Mouse (Mus musculus) hindbrain, embryonic 12.5 days (tissue): ENCODE measurements around the gene Mfsd2a. TPM values are rescaled to one million over a fixed set of nuclear protein-coding genes. Genes with fewer than 3 reads are reported as not detected.
"Not testable (repeated sequence)": the region's sequence is repeated elsewhere in the genome, so short reads cannot be mapped to it uniquely, and the experiment has no call there.

Experiments used
- ATAC-seq: fragments of 200-750 bp; cut with Nextera tagmentation; 2 replicates; pipeline ENCODE4 v1.8.0; 2017; ENCODE audit warnings: moderate TSS enrichment; ENCODE audit not compliant: low FRiP score
- H3K27ac ChIP-seq: fragments of 300-500 bp; sonication (generic); 2 replicates; pipeline ENCODE4 v1.5.1; 2016; ENCODE audit warnings: mild to moderate bottlenecking
- H3K27me3 ChIP-seq: fragments of 300-500 bp; sonication (generic); 2 replicates; pipeline ENCODE4 v1.6.1; 2016; ENCODE audit warnings: mild to moderate bottlenecking
- H3K36me3 ChIP-seq: fragments of 300-500 bp; sonication (generic); 2 replicates; pipeline ENCODE4 v1.6.1; 2016; ENCODE audit warnings: mild to moderate bottlenecking
- H3K4me1 ChIP-seq: fragments of 300-500 bp; sonication (generic); 2 replicates; pipeline ENCODE4 v1.6.1; 2016
- H3K4me2 ChIP-seq: fragments of 300-500 bp; sonication (generic); replicated peaks from 2 replicates; pipeline ENCODE4 v1.6.1; 2016; ENCODE audit warnings: mild to moderate bottlenecking
- H3K4me3 ChIP-seq: fragments of 300-500 bp; sonication (generic); 2 replicates; pipeline ENCODE4 v1.5.1; 2016; ENCODE audit warnings: mild to moderate bottlenecking
- H3K9ac ChIP-seq: fragments of 300-500 bp; sonication (generic); 2 replicates; pipeline ENCODE4 v1.6.1; 2016; ENCODE audit warnings: mild to moderate bottlenecking, moderate library complexity
- H3K9me3 ChIP-seq: fragments of 300-500 bp; sonication (generic); replicated peaks from 2 replicates; pipeline ENCODE4 v1.6.1; 2016; ENCODE audit warnings: mild to moderate bottlenecking
- whole genome bisulfite sequencing: fragments of 180-500 bp; shearing (Covaris S2); methylation state at CpG from one replicate; pipeline ENCODE4 v1.1.7; 2016; 5-methylcytosine and 5-hydroxymethylcytosine counted together
- polyA plus RNA-seq: library from polyadenylated mRNA; unstranded; fragments of >200 nt; fragmentation: Nextera tagmentation; extraction: Ambion mirVana; gene quantifications from 2 replicates; pipeline ENCODE4 v1.2.1, GENCODE M21; 2016

Gene Mfsd2a
- polyA plus RNA-seq, 1 experiment from 2014 or later = 28.7 TPM

DNA sequence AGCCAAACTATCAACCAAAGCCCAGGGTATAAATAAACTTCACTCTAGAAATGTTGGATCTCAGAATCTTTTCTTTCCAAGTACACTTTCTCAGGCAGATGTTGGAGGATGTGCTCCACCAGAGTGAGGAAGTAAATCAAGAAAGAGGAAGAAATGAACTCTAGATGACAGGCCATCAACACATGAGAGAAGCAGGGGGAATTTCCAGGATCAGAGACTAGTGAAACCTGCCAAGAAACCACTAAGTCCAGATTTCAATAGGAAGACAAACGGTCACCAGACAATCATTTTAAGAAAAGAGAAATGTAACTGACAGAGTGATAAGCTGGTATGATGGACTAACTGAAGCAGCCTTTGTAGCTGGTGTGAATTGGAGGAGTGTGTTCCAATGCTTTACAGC, 30.2 kb upstream of the Mfsd2a start:
- Histone ChIP-seq H3K27me3 (no peaks in the 10 kb centered on the region), H3K4me3 (no peak overlapping the region), H3K27ac (no peak overlapping the region), H3K4me1 (peaks cover 4% of the 10 kb centered on the region; the same call in 1 of the 2 replicates), H3K9me3 (no peaks in the 10 kb centered on the region; the same call in 1 of the 2 replicates), H3K9ac (no peak overlapping the region), H3K36me3 (no peaks in the 10 kb centered on the region), H3K4me2 (no peak overlapping the region)
- no peak for ATAC-seq
- 79% methylated on average over 1 of the region's 1 CpGs for WGBS

DNA sequence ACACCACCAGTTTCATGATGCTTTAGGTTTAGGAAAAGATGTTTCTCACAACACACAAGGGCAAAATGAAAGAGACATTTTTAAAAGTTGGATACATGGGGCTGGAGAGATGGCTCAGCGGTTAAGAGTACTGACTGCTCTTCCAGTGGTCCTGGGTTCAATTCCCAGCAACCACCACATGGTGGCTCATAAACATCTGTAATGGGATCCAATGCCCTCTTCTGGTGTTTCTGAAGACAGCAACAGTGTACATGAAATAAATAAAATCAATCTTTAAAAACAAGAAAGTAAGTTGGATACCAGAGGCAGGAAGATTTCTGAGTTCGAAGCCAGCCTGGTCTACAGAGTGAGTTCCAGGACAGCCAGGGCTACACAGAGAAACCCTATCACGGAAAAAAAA, 27.0 kb upstream of the Mfsd2a start:
- WGBS = 41% methylated on average over 3 of the region's 3 CpGs
- not testable (repeated sequence) for H3K36me3 ChIP-seq, ATAC-seq, H3K27ac ChIP-seq, H3K4me2 ChIP-seq, H3K4me3 ChIP-seq, H3K9ac ChIP-seq, H3K4me1 ChIP-seq, H3K9me3 ChIP-seq
- H3K27me3 ChIP-seq = peaks cover 16% of the 10 kb centered on the region

DNA sequence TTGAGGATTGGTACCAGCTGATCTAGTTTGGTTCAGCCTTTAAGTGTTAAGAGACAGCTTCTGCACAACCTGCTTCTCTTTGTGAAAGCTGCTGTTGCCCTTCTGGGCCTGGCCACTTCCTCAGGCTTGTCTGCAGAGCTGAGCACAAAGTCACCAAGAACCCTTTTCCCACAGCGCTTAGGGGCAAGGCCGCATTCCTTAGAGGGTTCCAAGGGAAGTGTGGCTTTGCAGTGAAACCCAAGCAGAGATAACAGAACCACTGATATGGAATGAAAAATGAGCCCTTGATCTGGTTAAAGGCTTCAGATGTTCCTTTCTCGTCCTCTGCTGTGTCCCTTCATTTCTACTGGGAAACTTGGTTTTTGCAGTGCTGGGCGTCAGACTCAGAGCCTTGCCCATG, 26.4 kb upstream of the Mfsd2a start:
- Histone ChIP-seq H3K27ac (no peak overlapping the region), H3K27me3 (peaks cover 17% of the 10 kb centered on the region), H3K4me1 (0 out of 2 replicates have a peak, but pooled peaks cover 6% of the 10 kb centered on the region), H3K36me3 (no peaks in the 10 kb centered on the region), H3K9me3 (no peaks in the 10 kb centered on the region; the same call in 1 of the 2 replicates), H3K9ac (no peak overlapping the region), H3K4me2 (no peak overlapping the region), H3K4me3 (no peak overlapping the region)
- WGBS = 87% methylated on average over 4 of the region's 4 CpGs
- no peak for ATAC-seq

DNA sequence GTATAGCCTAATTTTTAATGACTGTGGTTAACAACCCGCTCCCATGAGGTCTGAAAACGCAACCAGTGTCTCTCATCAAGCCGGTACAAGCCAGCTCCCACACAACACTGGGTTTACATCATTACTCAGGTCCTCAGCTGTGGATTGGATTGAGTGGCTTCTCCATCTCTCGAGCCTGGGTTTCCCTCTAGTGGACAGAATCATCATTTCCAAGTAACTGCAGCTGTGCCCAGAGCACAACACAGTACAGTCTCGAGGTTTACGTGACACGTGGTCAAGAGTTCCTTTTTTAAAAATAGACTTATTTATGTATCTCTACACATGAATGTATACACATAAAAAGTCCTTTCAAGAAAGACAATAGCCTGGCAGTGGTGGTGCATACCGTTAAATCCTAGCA, 24.1 kb upstream of the Mfsd2a start:
- Histone ChIP-seq H3K27me3 (peaks cover 22% of the 10 kb centered on the region), H3K36me3 (no peaks in the 10 kb centered on the region), H3K9me3 (no peaks in the 10 kb centered on the region), H3K9ac (no peak overlapping the region), H3K4me2 (no peak overlapping the region), H3K4me3 (no peak overlapping the region), H3K4me1 (0 out of 2 replicates have a peak, but pooled peaks cover 6% of the 10 kb centered on the region), H3K27ac (no peak overlapping the region)
- ATAC-seq = peak; percentile 87
- 43% methylated on average over 8 of the region's 8 CpGs for WGBS

DNA sequence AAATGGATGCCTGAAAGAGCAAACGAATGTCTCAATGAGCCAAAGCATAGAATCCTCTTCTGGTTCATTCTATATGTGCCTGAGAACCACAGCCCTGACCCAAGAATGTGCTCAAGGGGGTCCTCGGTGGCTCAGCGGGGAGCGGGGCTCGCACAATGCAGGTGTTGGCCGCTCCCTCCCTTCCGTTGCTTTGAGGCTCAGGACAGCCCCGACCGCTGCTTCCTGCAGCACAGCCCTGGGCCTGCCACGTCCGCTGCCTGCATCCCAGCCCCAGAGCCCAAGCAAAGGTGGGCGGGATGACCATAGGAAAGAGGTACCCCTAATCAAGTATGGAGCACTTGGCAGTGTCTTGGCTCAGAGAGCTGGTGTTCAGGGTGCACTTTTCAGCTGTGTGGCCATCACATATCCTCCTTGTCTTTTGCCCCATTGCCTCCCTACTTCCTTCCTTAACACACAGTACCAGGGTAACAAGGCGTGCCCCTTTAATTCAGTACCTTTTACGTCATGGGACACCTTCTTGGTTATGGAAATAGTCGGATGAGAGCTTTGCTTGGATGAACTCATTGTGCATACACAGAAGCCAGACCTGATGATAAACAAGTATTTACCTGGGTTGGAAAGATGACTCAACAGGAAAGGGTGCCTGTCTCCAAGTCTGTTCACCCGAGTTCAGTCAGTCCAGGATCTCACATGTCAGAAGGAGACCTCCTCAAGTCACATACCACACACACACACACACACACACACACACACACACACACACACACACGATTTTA, 22.7 kb upstream of the Mfsd2a start:
- Histone ChIP-seq H3K4me1 (0 out of 2 replicates have a peak, but pooled peaks cover 6% of the 10 kb centered on the region), H3K27ac (no peak overlapping the region), H3K27me3 (peaks cover 22% of the 10 kb centered on the region), H3K36me3 (no peaks in the 10 kb centered on the region), H3K9ac (no peak overlapping the region), H3K9me3 (no peaks in the 10 kb centered on the region), H3K4me3 (no peak overlapping the region), H3K4me2 (peak overlapping the region; percentile 39)
- no peak for ATAC-seq
- 28% methylated on average over 17 of the region's 17 CpGs for WGBS

DNA sequence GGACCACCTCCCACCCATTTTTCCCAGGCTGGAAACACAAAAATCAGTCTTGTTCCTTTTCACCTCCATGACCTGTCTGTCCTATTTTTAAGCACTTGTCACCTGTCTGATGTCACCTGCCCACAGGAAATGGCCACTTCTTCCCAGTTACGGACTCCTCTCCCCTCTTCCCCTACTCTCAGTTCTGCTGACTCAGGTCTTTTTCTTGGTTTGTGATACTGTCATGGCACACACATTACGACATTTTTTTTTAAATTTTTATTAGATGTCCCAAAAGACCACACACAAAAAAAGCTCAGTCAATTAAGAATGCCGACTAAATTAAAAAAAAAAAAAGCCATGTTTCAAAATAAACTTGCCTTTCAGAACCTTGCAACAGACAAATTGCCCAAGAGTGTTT, 21.5 kb upstream of the Mfsd2a start:
- WGBS = 73% methylated on average over 3 of the region's 3 CpGs
- no peaks in the 10 kb centered on the region for H3K9me3 ChIP-seq
- no peak for ATAC-seq
- H3K27me3 ChIP-seq = peaks cover 22% of the 10 kb centered on the region
- H3K27ac ChIP-seq = no peak overlapping the region
- 0 out of 2 replicates have a peak, but pooled peaks cover 6% of the 10 kb centered on the region for H3K4me1 ChIP-seq
- no peak overlapping the region for H3K9ac ChIP-seq
- no peak overlapping the region for H3K4me3 ChIP-seq
- no peak overlapping the region for H3K4me2 ChIP-seq
- no peaks in the 10 kb centered on the region for H3K36me3 ChIP-seq

DNA sequence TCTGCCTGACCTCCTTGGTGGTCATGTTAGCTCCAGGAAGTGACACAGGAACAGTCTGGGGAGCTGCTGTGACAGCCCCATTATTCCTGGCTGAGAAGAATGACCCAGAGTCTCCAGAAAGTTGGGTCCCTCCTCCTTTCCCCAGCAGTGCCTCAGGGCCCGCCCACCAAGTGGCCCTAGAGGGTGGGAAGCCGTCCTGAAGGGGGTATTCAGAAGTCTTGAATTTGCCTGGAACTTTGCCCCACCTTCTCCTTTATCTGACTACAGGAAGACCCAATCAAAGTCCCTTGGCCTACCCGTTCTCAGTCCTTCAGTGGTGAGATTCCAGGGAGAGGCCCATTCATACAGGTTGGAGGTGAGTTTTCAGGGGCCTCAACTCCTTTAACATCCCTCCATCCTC, 20.9 kb upstream of the Mfsd2a start:
- 26% methylated on average over 3 of the region's 3 CpGs for WGBS
- ATAC-seq = no peak

DNA sequence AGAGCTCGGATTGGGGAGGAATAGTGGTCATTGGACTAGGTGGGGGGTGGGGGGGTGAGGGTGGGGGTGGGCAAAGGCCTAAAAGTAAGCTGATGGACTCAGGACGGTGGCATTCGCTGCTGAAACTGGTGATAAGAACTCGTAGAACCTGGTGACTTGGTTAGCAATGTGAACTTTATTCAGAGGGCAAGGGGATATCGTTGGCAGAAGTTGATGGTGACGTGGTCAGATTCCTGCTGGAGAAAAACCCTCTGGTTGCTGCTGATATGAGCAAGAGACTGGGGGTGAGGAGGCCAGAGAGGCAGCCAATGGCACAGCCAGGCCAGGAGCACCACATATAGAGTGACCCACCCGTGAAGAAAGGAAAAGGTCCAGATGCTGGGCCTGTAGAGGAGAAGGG, 20.2 kb upstream of the Mfsd2a start:
- 88% methylated on average over 7 of the region's 7 CpGs for WGBS
- H3K4me1 ChIP-seq = 0 out of 2 replicates have a peak, but pooled peaks cover 6% of the 10 kb centered on the region
- no peak overlapping the region for H3K4me2 ChIP-seq
- no peak overlapping the region for H3K27ac ChIP-seq
- peaks cover 22% of the 10 kb centered on the region for H3K27me3 ChIP-seq
- no peak overlapping the region for H3K9ac ChIP-seq
- no peaks in the 10 kb centered on the region for H3K9me3 ChIP-seq
- no peaks in the 10 kb centered on the region for H3K36me3 ChIP-seq
- H3K4me3 ChIP-seq = no peak overlapping the region
- no peak for ATAC-seq

More for the DNA sequence above, 20.9 kb upstream of the Mfsd2a start:
- H3K27me3 ChIP-seq = peaks cover 22% of the 10 kb centered on the region
- H3K4me2 ChIP-seq = no peak overlapping the region
- 0 out of 2 replicates have a peak, but pooled peaks cover 6% of the 10 kb centered on the region for H3K4me1 ChIP-seq
- no peak overlapping the region for H3K4me3 ChIP-seq
- H3K9me3 ChIP-seq = no peaks in the 10 kb centered on the region
- no peak overlapping the region for H3K9ac ChIP-seq
- no peaks in the 10 kb centered on the region for H3K36me3 ChIP-seq
- no peak overlapping the region for H3K27ac ChIP-seq

DNA sequence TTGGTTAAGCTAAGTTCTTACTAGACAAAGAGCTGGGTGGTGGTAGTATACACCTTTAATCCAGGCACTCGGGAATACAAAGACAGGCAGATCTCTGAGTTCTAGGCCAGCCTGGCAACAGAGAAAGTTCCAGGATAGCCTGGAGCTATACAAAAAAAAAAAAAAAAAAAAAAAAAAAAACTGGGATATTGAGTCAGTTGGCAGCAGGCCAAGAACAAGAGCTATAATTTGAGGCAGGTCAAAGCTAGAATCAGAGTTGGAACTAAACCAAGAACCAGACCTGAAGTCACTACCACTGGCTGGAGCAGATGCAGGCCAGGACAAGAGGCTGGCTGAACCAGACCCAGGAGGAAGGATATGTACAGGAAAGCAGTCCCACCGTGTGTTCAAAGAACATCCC, 19.7 kb upstream of the Mfsd2a start:
- no peak overlapping the region for H3K4me3 ChIP-seq
- peaks cover 22% of the 10 kb centered on the region for H3K27me3 ChIP-seq
- H3K4me2 ChIP-seq = no peak overlapping the region
- H3K27ac ChIP-seq = no peak overlapping the region
- H3K9ac ChIP-seq = no peak overlapping the region
- H3K36me3 ChIP-seq = no peaks in the 10 kb centered on the region
- 0 out of 2 replicates have a peak, but pooled peaks cover 6% of the 10 kb centered on the region for H3K4me1 ChIP-seq
- WGBS = 87% methylated on average over 2 of the region's 2 CpGs
- ATAC-seq = no peak
- no peaks in the 10 kb centered on the region for H3K9me3 ChIP-seq

DNA sequence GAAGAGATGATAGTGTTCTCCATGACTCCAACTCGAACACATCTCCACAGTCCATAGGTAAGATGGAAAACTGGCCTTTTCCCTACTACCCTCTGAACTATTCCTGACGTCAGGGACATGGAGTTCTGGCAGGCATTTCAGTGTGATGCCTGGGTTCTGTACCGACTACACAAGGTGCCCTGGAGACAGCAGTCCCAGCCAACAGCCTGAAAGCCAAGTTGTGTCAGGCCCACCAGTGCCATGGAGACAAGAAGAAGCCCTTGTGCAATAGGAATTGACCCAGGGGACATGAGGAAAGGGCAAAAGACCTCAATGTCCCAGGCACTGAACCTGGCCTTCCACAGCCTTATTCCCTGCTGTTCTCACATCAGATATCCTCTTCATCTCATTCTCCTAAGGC, 18.8 kb upstream of the Mfsd2a start:
- no peak for ATAC-seq
- 84% methylated on average over 3 of the region's 3 CpGs for WGBS
- H3K9ac ChIP-seq = no peak overlapping the region
- H3K27me3 ChIP-seq = peaks cover 22% of the 10 kb centered on the region
- no peak overlapping the region for H3K27ac ChIP-seq
- H3K36me3 ChIP-seq = no peaks in the 10 kb centered on the region
- H3K4me2 ChIP-seq = no peak overlapping the region
- 0 out of 2 replicates have a peak, but pooled peaks cover 6% of the 10 kb centered on the region for H3K4me1 ChIP-seq
- no peaks in the 10 kb centered on the region for H3K9me3 ChIP-seq
- H3K4me3 ChIP-seq = no peak overlapping the region

DNA sequence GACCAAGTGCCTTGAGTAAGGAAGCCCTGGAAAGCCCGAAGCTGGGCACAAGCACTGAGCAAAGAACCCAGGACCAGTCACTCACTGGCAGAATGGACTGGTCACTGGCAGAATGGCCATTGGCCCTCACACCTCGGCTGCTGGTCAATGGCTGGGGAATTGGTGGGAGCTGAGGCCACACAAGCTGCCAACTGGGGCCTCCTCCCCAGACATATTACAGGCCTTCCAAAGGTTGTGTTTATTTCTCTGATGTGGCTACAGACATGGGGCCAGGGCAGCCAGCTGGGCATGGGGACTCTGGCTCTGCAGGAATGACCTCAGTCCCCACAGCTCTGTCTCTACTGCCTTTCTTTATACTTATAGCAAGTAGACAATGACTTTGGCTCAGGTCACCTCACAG, 17.9 kb upstream of the Mfsd2a start:
- no peak overlapping the region for H3K27ac ChIP-seq
- H3K4me3 ChIP-seq = no peak overlapping the region
- no peak overlapping the region for H3K9ac ChIP-seq
- H3K4me2 ChIP-seq = no peak overlapping the region
- no peak for ATAC-seq
- H3K36me3 ChIP-seq = no peaks in the 10 kb centered on the region
- WGBS = 89% methylated on average over 2 of the region's 2 CpGs
- H3K4me1 ChIP-seq = 0 out of 2 replicates have a peak, but pooled peaks cover 6% of the 10 kb centered on the region
- no peaks in the 10 kb centered on the region for H3K9me3 ChIP-seq
- H3K27me3 ChIP-seq = peaks cover 15% of the 10 kb centered on the region

DNA sequence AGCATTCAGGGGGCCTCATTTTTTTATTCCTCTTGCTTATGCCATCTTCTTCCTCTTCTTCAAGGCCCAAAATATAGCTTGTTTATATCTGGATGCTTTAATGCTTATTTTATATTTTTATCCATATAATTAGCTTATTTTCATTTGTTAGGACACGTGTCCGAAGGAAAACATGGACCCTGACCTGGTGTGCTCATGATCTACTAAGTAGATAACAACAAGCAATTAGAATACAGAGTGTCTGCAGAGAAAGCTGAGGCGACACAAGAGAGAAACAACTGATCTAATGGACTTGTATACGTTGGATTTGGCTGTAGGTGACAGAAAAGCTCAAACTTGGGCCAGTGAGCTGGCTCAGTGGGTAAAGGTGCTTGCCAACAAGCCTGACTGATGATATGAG, 15.9 kb upstream of the Mfsd2a start:
- H3K27me3 ChIP-seq = no peaks in the 10 kb centered on the region; the same call in 1 of the 2 replicates
- WGBS = 84% methylated on average over 4 of the region's 4 CpGs
- no peak overlapping the region for H3K9ac ChIP-seq
- H3K9me3 ChIP-seq = no peaks in the 10 kb centered on the region
- no peak overlapping the region for H3K4me2 ChIP-seq
- no peak overlapping the region for H3K27ac ChIP-seq
- ATAC-seq = no peak
- H3K4me1 ChIP-seq = no peaks in the 10 kb centered on the region
- no peak overlapping the region for H3K4me3 ChIP-seq
- no peaks in the 10 kb centered on the region for H3K36me3 ChIP-seq
